Mouse (Mus musculus): ENCODE data around the gene Greb1. TPM values are rescaled to one million over a fixed set of nuclear protein-coding genes. Genes with fewer than 3 reads are reported as not detected.

Gene Greb1
- polyA plus RNA-seq, 2 experiments from 2014 or later: 0.05 to 0.13 TPM

- ATAC-seq: peak; percentile 97
Measured at GRCm38 (mm10) chr12:16805511-16805910, 4.8 kb upstream of the Greb1 start.

- ATAC-seq: no peak
Measured at GRCm38 (mm10) chr12:16803956-16804430, 3.3 kb upstream of the Greb1 start.

DNA sequence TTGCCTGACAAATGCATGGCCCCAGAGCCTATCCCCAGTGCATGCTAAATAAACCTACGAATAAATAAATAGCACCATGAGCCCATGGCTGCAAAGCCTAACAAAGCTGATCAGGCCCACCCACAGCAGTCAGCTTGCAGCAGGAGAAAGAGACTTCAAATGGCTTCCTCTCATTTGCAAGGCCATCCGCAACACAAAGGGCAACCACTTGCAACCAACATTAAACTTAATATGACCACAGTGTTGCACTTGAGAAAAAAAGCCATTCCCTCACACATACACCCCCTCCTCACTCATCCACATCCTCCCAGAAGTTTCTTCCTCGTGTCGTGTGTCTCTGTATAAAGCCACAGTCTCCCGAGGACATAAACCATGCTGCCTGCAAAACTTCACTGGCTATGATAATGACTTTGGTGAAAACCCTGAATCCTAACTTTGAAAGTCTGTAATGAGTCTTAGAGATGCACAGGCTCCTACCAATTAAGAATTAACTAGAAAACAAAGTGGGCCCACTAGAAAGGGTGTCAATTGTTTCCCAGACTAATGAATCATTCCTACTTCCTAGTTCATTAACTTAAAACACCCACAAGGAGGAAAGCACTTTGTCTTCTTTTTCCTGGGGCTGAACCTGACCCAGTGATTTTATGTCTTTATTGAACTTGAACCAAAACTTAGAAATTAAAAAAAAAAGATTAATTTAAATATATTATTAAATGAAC lies 2.7 kb upstream of the Greb1 start:
- no peak for ATAC-seq

- no peak for ATAC-seq
Measured at GRCm38 (mm10) chr12:16800959-16801315, 251 bp upstream of the Greb1 start.

DNA sequence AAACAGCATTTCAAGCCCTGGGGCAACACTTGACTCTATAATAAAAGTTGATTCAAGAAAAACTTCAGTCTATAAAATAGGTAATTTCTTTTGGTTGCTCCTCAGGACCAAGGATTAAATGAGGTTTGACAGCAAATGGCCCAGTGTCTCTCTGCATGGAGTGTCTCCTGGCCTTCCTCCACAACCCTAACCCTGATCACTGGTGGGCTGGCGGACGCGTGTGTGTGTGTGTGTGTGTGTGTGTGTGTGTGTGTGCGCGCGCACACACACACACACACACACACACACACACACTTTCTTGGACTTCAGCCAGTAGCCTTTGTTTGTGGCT lies 793 bp downstream of the Greb1 start:
- ATAC-seq: no peak

- ATAC-seq: no peak
Measured at GRCm38 (mm10) chr12:16798894-16799293, 1.8 kb downstream of the Greb1 start.

DNA sequence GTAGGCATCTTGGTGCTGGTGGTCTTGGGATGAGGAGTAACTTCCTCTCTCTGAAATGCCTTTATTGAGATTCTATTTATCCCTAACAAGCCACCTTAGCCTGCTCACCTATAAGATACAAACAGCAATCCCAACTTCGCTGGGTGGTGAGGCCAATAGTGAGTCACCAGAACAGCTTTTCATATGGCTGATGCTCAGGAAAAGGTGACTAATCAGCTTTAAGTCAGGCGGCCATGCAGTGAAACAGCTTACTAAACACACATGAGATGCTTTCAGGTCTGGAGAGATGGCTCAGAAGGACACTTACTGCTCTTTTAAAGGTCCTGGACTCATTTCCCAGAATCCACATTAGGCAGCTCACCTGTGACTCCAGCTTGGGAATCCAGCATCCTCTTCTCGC lies 4.9 kb downstream of the Greb1 start:
- ATAC-seq: no peak

- no peak for ATAC-seq
Measured at GRCm38 (mm10) chr12:16793371-16793770, 7.3 kb downstream of the Greb1 start.

GRCm38 (mm10) chr12:16790456-16790855 lies 10.2 kb downstream of the Greb1 start:
- no peak for ATAC-seq

DNA sequence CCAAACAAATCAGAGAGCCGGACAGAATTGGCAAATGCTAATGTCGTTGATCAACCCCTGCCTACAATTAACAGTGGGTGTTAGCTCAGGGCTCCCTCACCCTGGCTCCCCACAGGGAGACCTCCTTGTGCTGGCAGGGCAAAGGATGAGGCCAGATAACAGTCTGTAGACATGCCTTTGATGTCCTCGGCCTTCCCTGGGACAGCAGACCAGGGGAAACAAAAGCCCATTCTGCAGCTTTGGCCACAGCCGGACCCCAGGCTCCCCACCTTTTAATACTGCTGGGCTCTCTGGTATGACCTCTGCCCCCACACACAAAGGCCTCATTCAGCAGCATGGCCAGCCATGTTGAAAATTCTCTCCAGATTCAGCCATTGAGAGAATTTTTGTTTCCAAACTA lies 10.9 kb downstream of the Greb1 start:
- no peak for ATAC-seq

- no peak for ATAC-seq
Measured at GRCm38 (mm10) chr12:16789199-16789598, 11.5 kb downstream of the Greb1 start.

DNA sequence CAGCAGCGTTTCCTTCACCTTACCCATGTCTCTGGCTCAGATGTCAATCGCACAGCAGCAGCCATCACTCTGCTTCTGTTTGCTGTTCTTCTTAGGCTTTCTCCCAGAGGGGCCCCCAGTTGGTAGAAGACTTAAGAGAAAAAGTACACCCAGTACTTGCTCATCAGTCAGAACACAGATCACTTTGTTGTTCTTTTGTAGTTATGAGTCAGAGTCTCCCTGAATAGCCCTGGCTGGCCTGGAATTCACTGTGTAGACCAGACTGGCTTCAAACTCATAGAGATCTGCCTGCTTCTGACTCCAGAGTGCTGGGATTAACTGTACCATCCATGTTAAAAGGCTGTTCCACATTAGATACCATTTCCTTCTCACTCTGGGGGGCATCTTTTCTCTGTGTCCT lies 12.1 kb downstream of the Greb1 start:
- no peak for ATAC-seq

- ATAC-seq: no peak
Measured at GRCm38 (mm10) chr12:16781034-16781746, 19.5 kb downstream of the Greb1 start.

GRCm38 (mm10) chr12:16780320-16780719 lies 20.4 kb downstream of the Greb1 start:
- no peak for ATAC-seq

- no peak for ATAC-seq
Measured at GRCm38 (mm10) chr12:16779165-16779564, 21.5 kb downstream of the Greb1 start.

DNA sequence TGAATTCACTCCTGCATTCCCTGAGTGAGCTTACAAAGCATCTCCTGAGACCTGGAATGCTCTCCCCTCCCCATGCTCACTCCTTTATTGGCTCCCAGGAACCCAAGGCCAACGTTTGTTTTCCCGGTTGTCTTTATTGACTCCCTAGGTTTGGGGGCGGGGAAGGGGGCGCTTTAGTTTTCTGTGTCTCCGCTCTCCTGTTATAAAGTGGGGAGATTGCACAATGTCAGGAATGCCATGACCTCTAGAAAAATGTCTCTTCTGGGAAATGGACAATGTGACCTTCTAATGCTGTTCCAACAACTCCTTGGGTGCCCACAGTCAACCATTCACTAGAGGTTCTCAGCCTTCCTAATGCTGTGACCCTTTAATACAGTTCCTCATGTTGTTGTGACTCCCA lies 22.2 kb downstream of the Greb1 start:
- no peak for ATAC-seq

GRCm38 (mm10) chr12:16775351-16775750 lies 25.3 kb downstream of the Greb1 start:
- no peak for ATAC-seq

DNA sequence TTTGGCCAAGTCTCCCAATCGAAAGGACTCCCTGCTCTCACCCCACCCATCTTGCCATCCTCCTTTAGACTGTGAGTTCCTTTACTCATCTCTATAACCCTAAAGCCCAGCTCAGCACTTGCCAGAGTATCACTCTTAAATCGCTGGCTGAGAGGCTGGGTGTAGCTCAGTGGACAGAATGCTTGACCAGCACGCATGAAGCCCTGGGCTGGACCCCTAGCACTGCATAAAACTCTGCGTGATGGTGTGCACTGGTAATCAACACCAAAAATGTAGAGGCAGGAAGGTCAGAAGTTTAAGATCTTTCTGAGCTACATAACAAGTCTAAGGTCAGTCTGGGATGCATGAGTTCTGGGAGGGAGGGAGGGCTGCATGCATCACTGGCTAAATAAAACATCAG lies 26.1 kb downstream of the Greb1 start:
- no peak for ATAC-seq

DNA sequence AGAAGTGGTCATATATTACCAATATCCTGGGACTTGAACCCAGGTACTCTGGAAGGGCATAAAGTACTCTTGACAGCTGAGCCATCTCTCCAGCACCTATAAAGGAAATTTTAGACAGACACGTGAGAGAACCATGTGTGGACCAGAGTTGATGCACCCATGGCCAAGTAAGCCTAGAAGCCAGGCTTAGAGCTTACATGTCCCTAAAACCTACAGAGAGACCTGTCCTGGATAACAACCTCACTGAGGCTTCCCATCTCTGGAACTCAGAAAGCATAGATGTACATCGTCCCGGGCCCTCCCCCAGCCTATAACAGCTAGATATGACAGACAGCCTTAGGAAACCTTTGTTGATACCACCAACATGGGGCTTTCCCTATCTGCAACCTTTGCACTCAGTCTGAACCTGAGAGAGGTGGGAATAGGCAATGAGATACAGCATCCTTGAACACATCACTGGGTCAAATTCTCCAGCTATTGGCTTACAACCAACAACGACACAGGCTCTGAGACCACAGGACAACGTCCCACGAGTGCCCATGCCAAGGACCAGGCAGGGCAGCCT lies 31.0 kb downstream of the Greb1 start:
- ATAC-seq: no peak

GRCm38 (mm10) chr12:16768711-16769110 lies 32.0 kb downstream of the Greb1 start:
- ATAC-seq: no peak

DNA sequence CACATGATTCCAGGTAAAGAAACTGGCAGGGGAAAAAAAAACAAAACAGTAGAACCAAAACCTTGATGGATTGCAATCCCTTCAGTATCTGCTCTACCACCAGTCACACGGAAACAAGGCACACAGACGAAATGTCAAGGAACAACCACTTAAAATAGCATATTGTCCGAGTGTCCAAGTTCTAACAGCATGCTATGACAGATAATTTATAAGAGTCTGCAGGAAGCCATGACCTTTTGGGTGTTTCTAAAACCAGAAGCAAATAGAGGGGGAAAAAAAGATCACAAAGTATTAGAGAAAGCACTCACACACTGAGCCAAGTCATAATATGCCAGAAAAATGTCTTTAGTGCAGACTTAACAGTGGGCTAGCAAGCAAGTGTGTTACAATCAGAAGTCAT lies 32.4 kb downstream of the Greb1 start:
- ATAC-seq: no peak

DNA sequence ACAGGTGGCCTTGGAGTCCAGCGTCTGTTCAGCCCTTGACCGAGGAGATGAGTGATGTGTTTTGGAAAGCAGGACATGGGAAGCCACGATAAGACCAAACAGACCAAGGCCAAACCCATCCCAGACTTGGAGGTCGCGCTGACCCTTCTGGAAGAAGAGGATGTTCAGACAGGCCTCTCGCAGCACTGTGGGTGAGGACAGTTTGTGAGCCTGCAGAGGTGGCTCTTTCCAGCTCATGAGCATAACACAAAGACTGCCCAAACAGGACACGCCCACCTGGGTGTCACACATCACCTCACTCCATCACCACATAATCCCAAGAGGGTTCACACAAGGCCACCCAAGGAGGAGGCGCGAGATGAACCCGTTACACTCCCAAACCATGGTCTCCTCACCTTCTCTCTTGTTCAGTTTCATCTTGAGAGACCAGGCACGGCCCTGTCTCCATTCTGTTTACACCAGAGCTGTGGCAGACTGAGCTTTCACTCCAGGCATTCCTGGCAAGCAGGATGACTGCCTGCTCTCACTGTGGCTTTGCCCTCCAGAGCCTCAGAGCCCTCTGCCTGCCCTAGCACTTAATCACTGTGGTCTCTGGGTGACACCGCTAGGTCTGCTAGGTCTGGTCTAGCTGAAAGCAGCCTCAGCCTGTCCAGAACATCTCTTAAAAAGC lies 35.8 kb downstream of the Greb1 start:
- ATAC-seq: no peak

- no peak for ATAC-seq
Measured at GRCm38 (mm10) chr12:16763649-16764422, 36.9 kb downstream of the Greb1 start.

Measured in CD4-positive, CD25-positive, alpha-beta regulatory T cell, adult 4 months (primary cell).